Mouse (Mus musculus): ENCODE results near the gene Gzmd.

DNA sequence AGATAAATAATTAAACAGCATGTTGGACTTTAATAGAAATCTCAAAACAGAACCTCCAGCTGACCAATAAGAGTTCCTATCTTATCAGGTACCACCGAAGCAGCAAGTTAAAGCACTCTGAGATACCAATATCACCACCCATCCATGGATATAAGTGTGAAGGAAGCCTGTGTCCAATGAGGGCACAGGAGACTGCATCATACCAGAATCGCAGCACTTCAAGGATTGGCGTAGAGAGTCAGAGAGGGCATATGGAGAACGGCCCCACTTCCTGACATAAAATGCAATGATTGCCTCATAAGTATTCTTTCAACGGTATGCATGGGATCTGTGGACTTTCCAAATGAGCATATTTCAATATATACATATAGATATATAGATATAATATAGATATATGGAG lies 27.4 kb downstream of the Gzmd start:
- TF ChIP-seq CTCF (IDR thresholded peaks at IDR 0.05; ENCODE audit: control insufficient read depth, insufficient read depth, insufficient replicate concordance, low read depth, low read length) (no peak), POLR2A (IDR thresholded peaks at IDR 0.05; ENCODE audit: control insufficient read depth, low read depth, low read length) (no peak)
